Mouse (Mus musculus) lung, postnatal 0 days (tissue): ENCODE data around the gene Fem1b.

Experiments
- CTCF ChIP-seq: IDR thresholded peaks from 2 replicates; pipeline ENCODE4 v1.5.1; 2016; ENCODE audit warnings: antibody characterized with exemption, mild to moderate bottlenecking
- EP300 ChIP-seq: IDR thresholded peaks from 2 replicates; pipeline ENCODE4 v1.6.1; 2016; ENCODE audit warnings: antibody characterized with exemption, mild to moderate bottlenecking, control low read depth

DNA sequence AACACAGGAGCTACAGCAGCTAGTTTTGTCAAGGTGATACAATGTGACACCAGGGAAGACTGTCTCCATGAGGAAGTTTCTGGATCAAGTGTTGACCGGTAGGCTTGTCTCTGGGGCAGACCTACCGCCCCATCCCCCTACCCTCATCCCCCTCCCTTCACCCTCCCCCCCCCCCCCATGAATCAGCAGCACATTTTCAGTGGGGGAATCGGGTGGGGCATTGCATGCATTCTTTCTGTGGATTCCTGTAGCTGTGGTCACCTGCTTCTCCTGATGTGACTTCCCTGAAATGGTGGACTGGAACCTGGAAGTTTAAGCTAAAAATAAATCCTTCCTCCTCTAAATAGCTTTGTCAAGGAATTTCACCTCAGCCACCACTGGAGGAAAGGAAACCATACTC lies 7.8 kb upstream of the Fem1b start:
- TF ChIP-seq CTCF = no peak
- no peak for TF ChIP-seq EP300
